Mouse (Mus musculus) embryonic facial prominence, embryonic 11.5 days (tissue): ENCODE results near the gene Folr2. TPM values are rescaled to one million over a fixed set of nuclear protein-coding genes. Genes with fewer than 3 reads are reported as not detected.

Source experiments
- ATAC-seq: fragments of 200-750 bp; cut with Nextera tagmentation; replicated peaks from 2 replicates; pipeline ENCODE4 v1.8.0; 2017; ENCODE audit warnings: low read depth; ENCODE audit not compliant: insufficient number of reproducible peaks, low FRiP score, low TSS enrichment
- DNase-seq: peaks from one replicate; pipeline ENCODE4 v3.0.0-alpha.2; 2015; ENCODE audit warnings: low spot score
- H3K27ac ChIP-seq: fragments of 300-500 bp; sonication (generic); replicated peaks from 2 replicates; pipeline ENCODE4 v1.5.1; 2014; ENCODE audit warnings: mild to moderate bottlenecking, low read depth, low read length, control low read depth
- H3K27me3 ChIP-seq: fragments of 300-500 bp; sonication (generic); 2 replicates; pipeline ENCODE4 v1.6.1; 2014; ENCODE audit warnings: mild to moderate bottlenecking, low read length, moderate library complexity, mixed read lengths; ENCODE audit not compliant: control insufficient read depth, insufficient read depth
- H3K36me3 ChIP-seq: fragments of 300-500 bp; sonication (generic); replicated peaks from 2 replicates; pipeline ENCODE4 v1.6.1; 2014; ENCODE audit warnings: low read depth, mild to moderate bottlenecking, low read length, moderate library complexity, mixed read lengths; ENCODE audit not compliant: control insufficient read depth, insufficient read depth
- H3K4me1 ChIP-seq: fragments of 300-500 bp; sonication (generic); 2 replicates; pipeline ENCODE4 v1.6.1; 2014; ENCODE audit warnings: low read length, mixed read lengths; ENCODE audit not compliant: control insufficient read depth, insufficient read depth
- H3K4me2 ChIP-seq: fragments of 300-500 bp; sonication (generic); 2 replicates; pipeline ENCODE4 v1.6.1; 2014; ENCODE audit warnings: low read depth, mild to moderate bottlenecking, control low read depth, low read length, moderate library complexity
- H3K4me3 ChIP-seq: fragments of 300-500 bp; sonication (generic); 2 replicates; pipeline ENCODE4 v1.5.1; 2014; ENCODE audit warnings: low read depth, low read length, control low read depth
- H3K9ac ChIP-seq: fragments of 300-500 bp; sonication (generic); replicated peaks from 2 replicates; pipeline ENCODE4 v1.6.1; 2014; ENCODE audit warnings: mild to moderate bottlenecking, control low read depth, low read length
- H3K9me3 ChIP-seq: fragments of 300-500 bp; sonication (generic); replicated peaks from 2 replicates; pipeline ENCODE4 v1.6.1; 2016; ENCODE audit warnings: mild to moderate bottlenecking, low read length, inconsistent platforms, mixed read lengths; ENCODE audit not compliant: control insufficient read depth
- WGBS: fragments of 180-500 bp; shearing (Covaris S2); extraction: QIAGEN DNeasy Blood & Tissue Kit; methylation state at CpG from one replicate; pipeline ENCODE4 v1.1.7; 2014; 5-methylcytosine and 5-hydroxymethylcytosine counted together
- polyA plus RNA-seq: library from polyadenylated mRNA; unstranded; fragments of >200 nt; fragmentation: Nextera tagmentation; extraction: Ambion mirVana; gene quantifications from 2 replicates; pipeline ENCODE4 v1.2.1, GENCODE M21; 2014

Folr2 gene
- polyA plus RNA-seq, 1 experiment from 2014 or later, result not detected

DNA sequence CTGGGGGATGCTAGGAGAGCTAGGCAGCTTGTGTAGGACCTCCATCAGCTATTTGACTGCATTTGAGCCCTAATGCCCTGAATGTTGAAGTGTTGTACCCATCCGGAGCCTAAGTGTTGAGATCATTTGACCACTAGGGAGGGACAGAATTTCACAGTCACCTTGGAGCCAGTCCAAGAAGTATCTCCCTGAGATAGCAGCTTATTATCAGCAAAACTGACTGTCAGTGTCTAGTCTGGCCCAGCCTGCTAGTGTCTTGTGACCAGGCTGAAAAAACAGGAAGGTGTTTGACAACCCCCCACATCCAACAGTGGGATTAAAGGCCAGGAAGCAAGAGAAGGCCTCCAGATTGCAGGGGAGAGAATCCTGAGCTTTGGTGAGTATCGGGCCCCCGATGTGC, 14.3 kb upstream of the Folr2 start:
- 90% methylated on average over 3 of the region's 3 CpGs for WGBS
- H3K4me3 ChIP-seq, result no peak overlapping the region
- no peaks in the 10 kb centered on the region for H3K36me3 ChIP-seq
- H3K9me3 ChIP-seq, result no peaks in the 10 kb centered on the region
- H3K27me3 ChIP-seq, result no peaks in the 10 kb centered on the region
- H3K4me1 ChIP-seq, result no peaks in the 10 kb centered on the region
- no peak overlapping the region for H3K9ac ChIP-seq
- H3K4me2 ChIP-seq, result no peak overlapping the region
- ATAC-seq, result no peak
- no peak for DNase-seq
- no peak overlapping the region for H3K27ac ChIP-seq

DNA sequence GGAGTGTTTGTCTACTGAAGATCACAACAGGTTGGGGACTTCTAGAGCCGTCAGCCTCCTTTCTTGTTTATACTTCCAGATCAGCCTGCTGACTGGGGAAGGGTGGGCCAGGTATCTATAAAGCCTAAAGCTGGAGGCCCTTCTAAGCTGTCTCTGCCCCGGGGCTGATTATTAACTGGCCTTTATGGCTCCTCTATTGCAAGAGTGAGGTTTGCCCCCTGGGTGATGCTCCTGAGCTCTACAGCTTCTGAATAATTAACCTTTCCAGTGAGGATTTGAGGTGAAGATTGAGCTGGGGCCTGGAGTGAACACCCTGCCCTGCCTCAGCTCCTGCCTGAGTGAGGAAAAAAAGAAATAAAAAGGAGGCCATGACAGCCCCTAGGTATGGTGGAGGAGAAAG, 13.6 kb upstream of the Folr2 start, which contains the start of gene Folr1:
Folr1 (minus strand) TSS at position 160 of the 400 bp plus-strand sequence.
- Histone ChIP-seq H3K27ac (no peak within 1 kb of the TSS), H3K4me1 (no peaks in the 10 kb centered on the region), H3K4me2 (no peak within 1 kb of the TSS), H3K36me3 (no peaks in the 10 kb centered on the region), H3K9ac (no peak within 1 kb of the TSS), H3K9me3 (no peaks in the 10 kb centered on the region), H3K27me3 (no peaks in the 10 kb centered on the region), H3K4me3 (no peak within 1 kb of the TSS)
- ATAC-seq (no peak), DNase-seq (no peak)
- 74% methylated on average over 2 of the region's 2 CpGs for WGBS

DNA sequence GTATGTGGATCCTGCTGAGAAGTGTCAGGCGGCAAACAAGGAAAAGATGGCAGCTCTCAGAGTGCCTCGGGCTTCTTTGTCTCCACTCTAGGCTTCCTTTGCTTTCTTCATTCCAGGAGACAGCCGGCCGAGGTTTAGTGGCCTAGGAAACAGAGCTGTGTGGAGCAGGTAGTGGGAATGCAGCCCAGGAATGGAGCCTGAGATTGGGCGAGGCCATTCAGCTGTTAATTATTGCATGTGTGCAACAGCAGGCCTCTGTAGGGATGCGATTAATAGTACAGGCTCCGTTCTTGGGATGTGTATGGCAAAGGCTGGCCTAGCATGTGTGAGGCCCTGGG, 12.1 kb upstream of the Folr2 start:
- H3K36me3 ChIP-seq, result no peaks in the 10 kb centered on the region
- ATAC-seq (no peak), DNase-seq (no peak)
- H3K4me1 ChIP-seq, result no peaks in the 10 kb centered on the region
- no peak overlapping the region; the same call in 1 of the 2 replicates for H3K9ac ChIP-seq
- H3K27me3 ChIP-seq, result no peaks in the 10 kb centered on the region
- H3K27ac ChIP-seq, result no peak overlapping the region
- H3K9me3 ChIP-seq, result no peaks in the 10 kb centered on the region
- WGBS, result 59% methylated on average over 7 of the region's 7 CpGs
- H3K4me3 ChIP-seq, result no peak overlapping the region
- no peak overlapping the region for H3K4me2 ChIP-seq

DNA sequence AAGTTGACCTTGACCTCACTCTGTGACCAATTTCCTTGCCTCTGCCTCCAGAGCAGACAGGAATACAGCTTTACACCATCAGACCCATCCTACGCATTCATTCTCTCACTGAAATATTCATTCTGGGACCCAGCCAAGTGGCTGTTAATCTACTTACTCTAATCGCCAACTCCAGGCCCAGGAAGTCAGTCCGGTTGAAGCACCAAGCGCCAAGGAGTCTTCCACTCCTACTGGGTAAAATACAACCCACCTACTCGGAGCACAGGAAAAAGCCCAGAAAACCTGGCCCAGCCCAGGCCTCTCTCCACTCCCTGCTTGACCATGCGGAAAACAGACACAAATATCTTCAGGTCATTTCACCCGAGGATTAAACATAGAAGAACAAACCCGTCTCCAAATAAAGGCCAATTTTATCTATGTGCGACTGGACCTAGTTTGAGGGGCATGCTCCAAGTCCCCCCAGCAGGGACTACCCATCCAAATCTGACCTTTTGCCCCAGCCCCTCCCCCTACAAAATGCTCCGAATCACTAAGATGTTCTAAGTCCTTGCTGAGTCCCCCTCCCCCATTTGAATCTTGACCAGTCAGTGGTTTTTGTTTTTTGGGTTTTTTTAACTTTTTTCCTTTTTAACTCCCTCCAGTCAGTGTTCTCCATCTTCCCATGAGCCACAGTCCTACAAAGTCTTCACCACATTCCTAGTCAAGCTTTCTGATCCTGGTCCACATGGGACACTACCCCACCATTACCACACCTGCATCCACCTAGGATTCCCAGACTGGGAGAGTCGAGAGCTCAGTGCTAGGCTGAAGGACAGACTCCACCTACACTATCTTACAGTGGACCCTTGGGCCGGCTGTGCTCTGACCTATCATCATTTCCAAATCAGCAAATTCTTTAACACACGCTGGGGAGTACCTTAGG, 11.5 kb upstream of the Folr2 start:
- Histone ChIP-seq H3K27ac (no peak overlapping the region), H3K4me2 (no peak overlapping the region), H3K27me3 (no peaks in the 10 kb centered on the region), H3K9ac (no peak overlapping the region; the same call in 1 of the 2 replicates), H3K9me3 (no peaks in the 10 kb centered on the region), H3K36me3 (no peaks in the 10 kb centered on the region), H3K4me3 (no peak overlapping the region), H3K4me1 (no peaks in the 10 kb centered on the region)
- WGBS, result 64% methylated on average over 13 of the region's 13 CpGs
- ATAC-seq (no peak), DNase-seq (no peak)

DNA sequence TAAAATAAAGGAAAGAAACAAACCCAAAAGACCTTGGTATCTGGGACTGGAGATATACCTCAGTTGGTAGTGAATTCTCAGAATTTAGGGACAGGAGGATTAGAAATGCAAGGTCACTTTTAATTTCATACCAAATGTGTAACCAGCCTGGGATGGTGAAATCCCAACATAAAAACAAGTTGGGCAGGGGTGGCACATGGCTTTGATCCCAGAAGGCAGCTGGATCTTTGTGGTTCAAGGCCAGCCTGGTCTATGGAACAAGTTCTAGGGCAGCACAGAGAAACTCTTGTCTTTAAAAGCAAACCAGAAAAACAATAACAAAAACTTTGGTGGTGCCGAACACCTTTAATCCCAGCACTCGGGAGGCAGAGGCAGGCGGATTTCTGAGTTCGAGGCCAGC, 10.5 kb upstream of the Folr2 start:
- Histone ChIP-seq H3K27ac (no peak overlapping the region), H3K4me1 (no peaks in the 10 kb centered on the region), H3K4me2 (no peak overlapping the region), H3K9me3 (no peaks in the 10 kb centered on the region), H3K36me3 (no peaks in the 10 kb centered on the region), H3K27me3 (no peaks in the 10 kb centered on the region), H3K9ac (no peak overlapping the region), H3K4me3 (no peak overlapping the region)
- ATAC-seq (no peak), DNase-seq (no peak)
- 93% methylated on average over 4 of the region's 4 CpGs for WGBS

DNA sequence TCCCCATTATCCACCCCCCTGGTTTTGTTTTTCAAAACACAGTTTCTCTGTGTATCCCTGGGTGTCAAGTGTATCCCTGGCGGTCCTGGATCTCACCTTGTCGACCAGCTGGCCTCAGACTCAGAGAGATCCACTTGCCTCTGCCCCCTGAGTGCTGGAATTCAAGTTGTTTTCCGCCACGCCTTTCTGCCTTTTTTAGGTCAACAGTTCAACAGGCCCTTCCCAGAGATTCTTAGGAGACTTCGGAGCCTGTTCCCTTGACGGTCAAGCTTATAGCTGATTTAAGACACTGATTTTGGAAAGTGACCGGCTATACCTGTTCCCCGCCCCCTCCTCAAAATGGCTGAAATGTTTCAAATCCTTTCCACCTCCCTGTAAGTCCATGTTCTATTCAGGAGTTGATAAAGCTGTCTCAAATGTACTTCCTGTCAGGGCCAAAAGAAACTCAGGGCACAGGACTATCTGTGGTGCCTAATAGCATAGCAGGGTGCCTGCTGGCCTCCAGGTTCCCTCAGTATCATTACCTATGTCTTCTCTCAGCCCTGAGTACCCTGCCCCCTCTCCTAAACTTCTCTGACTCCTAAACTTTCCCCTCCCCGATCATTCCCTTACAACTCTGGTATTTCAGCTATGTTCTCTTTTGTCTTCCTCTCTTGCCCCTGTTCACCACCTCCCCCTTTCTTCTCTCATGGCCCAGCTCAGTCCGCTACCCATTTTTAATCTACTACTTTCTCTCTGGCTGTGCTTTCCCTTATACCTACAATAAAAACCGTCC, 9.7 kb upstream of the Folr2 start:
- H3K9ac ChIP-seq, result no peak overlapping the region
- DNase-seq (no peak), ATAC-seq (no peak)
- H3K4me3 ChIP-seq, result no peak overlapping the region
- H3K27ac ChIP-seq, result no peak overlapping the region
- no peak overlapping the region for H3K4me2 ChIP-seq
- WGBS, result 84% methylated on average over 11 of the region's 11 CpGs
- no peaks in the 10 kb centered on the region for H3K27me3 ChIP-seq
- no peaks in the 10 kb centered on the region for H3K9me3 ChIP-seq
- H3K4me1 ChIP-seq, result no peaks in the 10 kb centered on the region
- no peaks in the 10 kb centered on the region for H3K36me3 ChIP-seq

DNA sequence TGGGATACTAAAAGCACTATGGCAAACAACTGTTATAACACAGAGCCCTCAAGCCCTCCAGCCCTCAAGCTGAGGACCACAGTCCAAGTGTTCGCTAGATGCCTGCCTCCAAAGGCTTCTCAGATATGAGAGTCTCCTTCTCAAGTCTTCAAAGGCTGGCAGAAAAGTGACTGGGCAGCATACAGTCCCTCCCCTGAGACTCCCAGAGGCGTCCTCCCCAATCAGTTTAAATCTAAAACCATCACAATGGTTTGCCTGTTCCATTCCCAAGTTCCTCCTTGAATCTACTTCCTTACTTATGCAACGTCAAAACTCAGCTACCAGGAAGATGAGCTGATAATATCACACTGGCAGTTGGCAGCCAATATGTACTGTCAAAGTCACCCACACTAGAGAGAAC, 6.4 kb upstream of the Folr2 start, which contains the start of gene Anapc15:
Anapc15 (plus strand) TSS at position 301 of the 400 bp plus-strand sequence.
- no peak for DNase-seq

DNA sequence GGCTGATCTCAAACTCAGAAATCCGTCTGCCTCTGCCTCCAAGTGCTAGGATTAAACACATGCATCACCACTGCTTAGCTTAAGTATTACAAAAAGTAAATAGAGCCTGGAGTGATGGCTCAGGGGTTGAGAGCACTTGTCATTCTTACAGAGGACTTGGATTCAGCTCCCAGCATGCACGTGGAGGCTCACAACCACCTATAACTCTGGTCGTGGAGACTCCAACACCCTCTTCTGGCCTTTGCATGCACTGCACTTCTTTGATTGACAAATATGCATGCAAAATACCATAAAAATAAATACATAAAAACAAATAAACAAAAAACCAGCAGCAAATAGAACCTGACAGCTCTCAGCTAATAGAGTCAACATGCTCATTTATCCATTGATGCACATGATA, 5.3 kb upstream of the Folr2 start:
- Histone ChIP-seq H3K36me3 (no peaks in the 10 kb centered on the region), H3K9ac (no peak overlapping the region), H3K27me3 (no peaks in the 10 kb centered on the region), H3K27ac (no peak overlapping the region), H3K9me3 (no peaks in the 10 kb centered on the region), H3K4me3 (no peak overlapping the region), H3K4me2 (no peak overlapping the region), H3K4me1 (no peaks in the 10 kb centered on the region)
- ATAC-seq (no peak), DNase-seq (no peak)
- 63% methylated on average over 3 of the region's 3 CpGs for WGBS

More for the DNA sequence above, 6.4 kb upstream of the Folr2 start, which contains the start of gene Anapc15:
- ATAC-seq, result no peak
- no peaks in the 10 kb centered on the region for H3K4me1 ChIP-seq
- no peaks in the 10 kb centered on the region for H3K9me3 ChIP-seq
- H3K4me3 ChIP-seq, result no peak within 1 kb of the TSS
- 67% methylated on average over 3 of the region's 3 CpGs for WGBS
- H3K27ac ChIP-seq, result no peak within 1 kb of the TSS
- no peak within 1 kb of the TSS for H3K4me2 ChIP-seq
- no peak within 1 kb of the TSS for H3K9ac ChIP-seq
- no peaks in the 10 kb centered on the region for H3K36me3 ChIP-seq
- H3K27me3 ChIP-seq, result no peaks in the 10 kb centered on the region
